Mouse (Mus musculus) neutrophil, adult 59 days (primary cell): ENCODE data around the gene Adsl. TPM values are rescaled to one million over a fixed set of nuclear protein-coding genes. Genes with fewer than 3 reads are reported as not detected.

ENCODE experiments used
- total RNA-seq, 2 experiments: library from RNA; stranded (reverse); gene quantifications; 1 replicate in 1 of 2; 2 replicates in 1 of 2; pipeline ENCODE4 v1.2.4; 2023

Adsl gene
- total RNA-seq = 10 to 100 TPM; 20.9 to 21.3 TPM

DNA sequence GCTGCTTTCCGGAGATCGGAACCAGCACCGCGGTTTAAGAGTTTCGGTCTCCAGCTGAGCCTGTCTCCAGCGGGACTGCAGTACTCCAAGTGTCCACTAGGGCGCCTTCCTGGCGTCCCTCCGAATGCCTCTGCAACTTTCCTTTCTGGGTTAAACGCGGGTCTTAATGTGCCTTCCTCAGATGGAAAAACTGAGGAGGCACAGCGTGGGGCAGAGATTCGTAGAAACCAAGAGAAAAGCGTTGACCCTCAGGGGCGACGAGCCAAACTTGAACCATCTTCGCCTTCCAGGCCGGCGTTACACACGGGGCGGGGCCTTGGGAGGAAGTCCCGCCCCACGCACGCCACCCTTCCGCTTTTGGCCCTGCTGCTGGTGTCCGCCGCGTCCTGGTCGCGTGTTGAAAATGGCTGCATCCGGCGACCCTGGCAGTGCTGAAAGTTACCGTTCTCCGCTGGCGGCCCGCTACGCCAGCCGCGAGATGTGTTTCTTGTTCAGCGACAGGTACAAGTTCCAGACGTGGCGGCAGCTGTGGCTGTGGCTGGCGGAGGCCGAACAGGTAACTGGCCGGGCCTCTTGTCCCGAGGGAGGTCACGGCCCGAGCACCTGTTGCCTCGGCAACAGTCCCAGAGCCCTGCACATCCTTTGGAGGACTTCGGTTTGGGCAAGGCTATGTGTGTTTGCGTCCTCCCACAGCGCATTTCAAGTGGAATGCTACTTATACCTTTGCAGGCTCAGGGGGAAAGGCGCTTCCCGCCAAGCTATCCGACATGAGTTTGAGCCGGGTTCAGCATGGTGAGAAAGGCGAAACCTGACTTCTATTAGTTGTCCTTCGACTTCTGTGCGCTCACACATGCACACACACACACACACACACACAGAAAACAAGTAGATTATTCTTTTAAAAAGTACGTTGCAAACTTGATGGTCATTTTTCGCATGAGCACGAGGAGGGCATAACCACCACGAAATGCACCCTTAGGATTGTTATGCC lies at the start of gene Adsl:
Adsl (plus strand) TSS at position 346 of the 991 bp plus-strand sequence.

DNA sequence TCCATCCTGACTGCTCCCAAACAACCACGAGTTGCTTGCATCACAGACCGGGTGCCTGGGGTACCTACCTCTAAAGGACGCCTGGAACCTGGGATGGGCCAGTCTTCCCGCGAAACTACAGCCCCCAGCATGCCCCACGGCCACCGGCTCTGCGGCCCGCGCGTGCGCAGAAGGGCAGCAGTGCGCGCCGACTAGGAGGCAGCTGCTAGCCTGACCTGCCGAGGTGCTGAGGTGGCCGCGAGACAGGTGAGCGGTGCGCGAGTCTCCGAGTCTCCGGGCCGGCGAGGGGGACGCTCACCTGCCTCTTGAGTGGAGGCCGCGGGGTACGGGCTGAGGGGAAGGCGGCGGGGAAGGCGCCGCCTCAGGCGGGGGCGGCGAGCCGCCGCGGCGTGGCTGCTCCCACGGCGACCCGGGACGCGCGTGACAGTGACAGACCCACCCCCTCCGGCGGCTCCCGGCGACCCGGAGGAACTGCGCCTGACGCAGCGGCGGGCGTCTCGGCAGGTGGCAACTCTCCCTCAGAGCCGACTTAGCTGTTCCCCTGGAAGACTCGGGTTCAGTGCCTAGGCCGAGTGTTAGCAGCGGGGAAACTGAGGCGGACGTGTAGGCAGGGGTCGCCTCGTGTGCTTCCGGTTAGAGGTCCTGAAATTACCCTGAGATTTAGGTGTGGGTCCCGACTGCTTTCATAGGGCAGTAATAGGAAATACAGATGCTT lies 29.5 kb downstream of the Adsl start, which contains the start of gene Sgsm3:
Sgsm3 (plus strand) TSS at position 146 of the 715 bp plus-strand sequence.

Other genes starting within 250 kb of the Adsl start
- 100 to 1,000 TPM; 187 to 205 TPM for gene Tnrc6b, start 237.2 kb upstream of the Adsl start, total RNA-seq
- 1 to 10 TPM; 5.2 to 7.6 TPM for gene Sgsm3, start 29.3 kb downstream of the Adsl start, total RNA-seq
- gene Mrtfa, start 242.3 kb downstream of the Adsl start, total RNA-seq = 100 to 1,000 TPM; 194 to 218 TPM